Mouse (Mus musculus) left cerebral cortex, postnatal 25 days (tissue): ENCODE results near the gene Nupr1. TPM values are rescaled to one million over a fixed set of nuclear protein-coding genes. Genes with fewer than 3 reads are reported as not detected.
"Not testable (repeated sequence)": the region's sequence is repeated elsewhere in the genome, so short reads cannot be mapped to it uniquely, and the experiment has no call there.

Source experiments
- DNase-seq, 2 experiments: peaks; one replicate each; pipeline ENCODE4 v3.0.0; 2022; ENCODE audit warnings: low spot score in 2 of 2, mixed read lengths in 1 of 2
- intact Hi-C: fragments of 180-260 bp; cut with DNase I; formaldehyde crosslinking; loops from one replicate; pipeline ENCODE4 v1.15.1; 2025
- total RNA-seq, 2 experiments: library from RNA; stranded (reverse); gene quantifications; 2 replicates each; pipeline ENCODE4 v1.2.3; 2021

The Nupr1 gene
- total RNA-seq, 2 experiments from 2014 or later: 15.7 to 22.1 TPM

DNA sequence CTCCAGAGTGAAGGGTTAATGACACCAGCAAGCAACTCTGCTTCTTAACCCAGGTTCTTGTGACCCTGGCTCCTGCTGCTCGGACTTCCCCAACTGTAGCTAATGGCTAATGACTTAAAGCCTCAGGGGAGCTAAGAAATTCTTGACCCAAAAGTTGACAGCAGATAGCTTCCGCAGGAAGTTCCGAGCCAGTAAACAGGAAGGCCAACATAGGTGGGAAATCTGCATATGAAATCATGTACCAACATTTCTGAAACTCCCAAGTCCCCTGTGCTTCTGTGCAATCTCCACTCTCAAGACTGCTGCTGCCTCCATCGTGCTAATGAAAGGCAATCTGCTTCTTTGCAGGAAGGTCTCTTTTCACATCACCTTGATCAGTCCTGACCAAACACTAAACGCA is 15.0 kb upstream of the Nupr1 start:
- no peak for DNase-seq
- intact Hi-C loops: loop anchor here (2.0 to 5.0 kb wide), 2 partner anchors 47 to 112 kb away; partner anchors contain the start of gene Mapk3

DNA sequence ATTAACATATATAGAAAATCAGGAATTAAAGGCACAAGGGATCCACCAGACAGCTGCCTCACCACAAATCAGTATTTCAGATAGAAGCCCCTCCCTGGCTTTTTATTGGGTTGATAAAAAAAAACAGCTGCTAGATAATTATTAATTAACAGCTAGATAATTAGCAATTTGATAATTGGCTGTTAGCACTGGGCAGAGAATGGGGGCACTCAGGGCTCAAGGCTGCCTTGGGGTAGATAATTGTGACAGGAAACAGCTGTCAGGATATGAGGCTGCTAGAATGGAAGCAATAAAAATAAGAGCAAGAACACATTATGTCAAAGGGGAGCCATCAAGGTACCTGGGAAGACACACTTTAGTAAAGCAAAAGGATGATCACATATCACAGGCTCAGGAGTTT is 14.3 kb upstream of the Nupr1 start:
- intact Hi-C loops: loop anchor here (2.0 to 5.0 kb wide), 2 partner anchors 48 to 112 kb away; partner anchors contain the start of gene Mapk3
- no peak for DNase-seq

GRCm38 (mm10) chr7:126644345-126644744 is 13.7 kb upstream of the Nupr1 start:
- no peak for DNase-seq
- intact Hi-C loops: loop anchor here (2.0 kb wide), 1 partner anchor 48 kb away; no protein-coding TSS in a partner anchor

GRCm38 (mm10) chr7:126643244-126643617 is 12.6 kb upstream of the Nupr1 start:
- peak; percentile 20 to 41 for DNase-seq
- intact Hi-C loops: not testable (repeated sequence)

- intact Hi-C loops: no loop called here
- no peak for DNase-seq
Observed at GRCm38 (mm10) chr7:126642545-126643243, 12.0 kb upstream of the Nupr1 start.

GRCm38 (mm10) chr7:126636733-126637520 is 6.3 kb upstream of the Nupr1 start:
- intact Hi-C loops: loop anchor here (2.0 kb wide), 1 partner anchor 48 kb away; no protein-coding TSS in a partner anchor
- peak; percentile 46 to 59 for DNase-seq

DNA sequence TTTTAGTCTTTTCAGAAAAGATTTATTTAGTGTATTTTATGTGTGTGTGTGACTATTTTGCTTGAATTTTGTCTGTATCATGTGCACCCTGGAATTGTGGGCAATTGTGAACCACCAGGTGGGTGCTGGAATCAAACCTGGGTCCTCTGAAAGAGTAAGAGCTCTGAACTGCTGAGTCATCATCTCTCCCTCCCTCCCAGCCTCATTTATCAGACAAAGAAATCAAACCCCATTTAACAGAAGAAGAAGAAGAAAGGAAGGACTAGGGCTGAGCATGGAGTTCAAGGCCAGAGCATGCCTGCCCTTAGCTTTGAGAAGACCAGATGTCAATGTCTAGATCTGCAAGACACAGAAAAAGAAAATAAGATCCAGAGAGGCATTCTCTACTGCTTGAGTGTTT is 4.7 kb upstream of the Nupr1 start:
- intact Hi-C loops: no loop called here
- DNase-seq: no peak

DNA sequence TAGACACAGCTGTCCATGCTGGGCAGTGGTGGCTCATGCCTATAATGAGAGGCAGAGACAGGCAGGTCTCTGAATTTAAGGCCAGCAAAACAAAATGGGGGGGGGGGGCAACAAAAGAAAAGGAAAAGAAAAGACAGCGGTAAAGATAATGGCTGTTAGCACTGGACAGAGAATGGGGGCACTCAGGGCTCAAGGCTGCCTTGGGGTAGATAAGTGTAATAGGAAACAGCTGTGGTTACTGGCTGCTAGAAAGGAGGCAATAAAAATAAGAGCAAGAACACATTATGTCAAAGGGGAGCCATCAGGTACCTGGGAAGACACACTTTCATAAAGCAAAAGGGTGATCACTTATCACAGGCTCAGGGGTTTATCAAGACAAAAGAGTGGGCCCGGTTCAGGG is 1.8 kb upstream of the Nupr1 start:
- intact Hi-C loops: no loop called here
- no peak for DNase-seq

GRCm38 (mm10) chr7:126629915-126630314 is 746 bp downstream of the Nupr1 start:
- no peak for DNase-seq
- intact Hi-C loops: no loop called here

- intact Hi-C loops: no loop called here
- no peak for DNase-seq
Observed at GRCm38 (mm10) chr7:126628111-126628510, 2.5 kb downstream of the Nupr1 start.

DNA sequence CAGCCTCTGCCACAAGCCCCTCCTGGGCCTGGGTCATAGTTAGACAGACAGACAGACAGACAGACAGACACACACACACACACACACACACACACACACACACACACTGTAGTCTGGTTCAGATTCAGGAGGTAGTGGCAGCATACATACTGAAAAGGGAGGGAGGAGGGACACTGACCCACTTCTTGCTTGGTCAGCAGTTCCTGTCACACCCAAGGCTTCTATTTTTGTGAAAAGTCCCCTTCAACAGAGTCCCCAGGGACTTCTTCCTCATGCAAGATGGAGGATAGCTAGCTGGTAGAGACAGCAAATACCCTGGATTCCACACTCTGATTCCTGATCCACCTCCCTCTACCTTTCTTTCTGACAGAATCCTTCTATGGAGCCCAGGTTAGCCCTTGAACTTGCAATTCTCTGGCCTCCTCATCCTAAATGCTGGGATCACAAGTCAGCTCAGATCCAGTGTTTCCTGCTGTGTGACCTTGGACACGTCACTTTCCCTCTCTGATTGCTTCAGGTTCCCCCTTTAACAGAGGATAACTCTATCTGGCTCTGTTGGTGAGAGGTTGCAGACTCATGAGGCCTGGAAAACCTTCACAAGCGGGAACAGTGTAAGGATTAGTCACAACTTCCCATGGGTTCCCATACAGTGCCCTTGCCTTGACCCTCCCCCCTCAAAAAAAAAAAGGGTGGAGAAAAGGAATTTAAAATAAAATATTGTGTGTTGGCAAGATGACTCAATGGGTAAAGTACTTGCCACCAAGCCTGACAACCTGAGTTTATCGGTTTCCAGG is 4.7 kb downstream of the Nupr1 start:
- intact Hi-C loops: no loop called here

DNA sequence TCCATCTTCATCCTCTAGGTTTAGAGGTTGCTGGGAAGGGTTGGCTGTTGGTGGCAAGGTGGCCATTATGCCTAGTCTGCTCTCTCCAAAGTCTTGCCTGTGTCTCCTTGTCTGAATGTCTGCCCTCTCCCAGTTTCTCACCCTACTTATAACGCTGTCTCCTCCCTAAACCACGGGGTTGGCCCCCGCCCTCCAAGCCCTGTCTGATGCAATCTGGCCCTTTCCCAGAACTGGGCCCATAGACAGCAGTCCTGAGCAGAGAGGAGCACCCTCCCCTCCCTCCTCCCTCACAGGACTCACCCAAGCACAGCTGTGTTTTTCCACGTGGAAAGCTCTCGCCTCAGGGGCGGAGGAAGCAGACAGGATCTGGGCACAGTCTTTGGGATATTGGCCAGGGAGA is 5.3 kb downstream of the Nupr1 start:
- DNase-seq: peak; percentile 34 to 52

More for the DNA sequence above, 4.7 kb downstream of the Nupr1 start:
- no peak for DNase-seq

DNA sequence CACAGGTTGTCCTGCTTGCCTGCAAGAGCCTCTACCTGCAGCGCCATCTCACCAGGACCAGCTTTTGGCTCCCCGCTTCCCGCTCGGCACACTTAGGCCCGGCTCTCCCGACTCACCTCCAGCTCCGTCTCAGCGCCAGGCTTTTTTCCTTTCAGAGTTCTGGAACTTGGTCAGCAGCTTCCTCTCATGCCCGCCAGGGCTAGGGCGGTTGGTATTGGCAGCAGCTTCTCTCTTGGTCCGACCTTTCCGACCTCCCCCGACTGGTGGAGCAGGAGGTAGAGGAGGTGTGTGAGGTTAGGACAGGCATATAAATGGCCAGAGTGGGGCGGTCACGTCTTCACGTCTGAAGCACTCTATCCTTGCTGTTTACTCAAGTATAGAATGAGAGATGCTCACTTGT is 5.9 kb downstream of the Nupr1 start:
- intact Hi-C loops: no loop called here
- no peak for DNase-seq

More for the DNA sequence above, 5.3 kb downstream of the Nupr1 start:
- intact Hi-C loops: no loop called here

GRCm38 (mm10) chr7:126623381-126623780 is 7.3 kb downstream of the Nupr1 start:
- no peak for DNase-seq
- intact Hi-C loops: no loop called here

- intact Hi-C loops: no loop called here
- DNase-seq: no peak
Observed at GRCm38 (mm10) chr7:126621452-126622359, 9.0 kb downstream of the Nupr1 start.

DNA sequence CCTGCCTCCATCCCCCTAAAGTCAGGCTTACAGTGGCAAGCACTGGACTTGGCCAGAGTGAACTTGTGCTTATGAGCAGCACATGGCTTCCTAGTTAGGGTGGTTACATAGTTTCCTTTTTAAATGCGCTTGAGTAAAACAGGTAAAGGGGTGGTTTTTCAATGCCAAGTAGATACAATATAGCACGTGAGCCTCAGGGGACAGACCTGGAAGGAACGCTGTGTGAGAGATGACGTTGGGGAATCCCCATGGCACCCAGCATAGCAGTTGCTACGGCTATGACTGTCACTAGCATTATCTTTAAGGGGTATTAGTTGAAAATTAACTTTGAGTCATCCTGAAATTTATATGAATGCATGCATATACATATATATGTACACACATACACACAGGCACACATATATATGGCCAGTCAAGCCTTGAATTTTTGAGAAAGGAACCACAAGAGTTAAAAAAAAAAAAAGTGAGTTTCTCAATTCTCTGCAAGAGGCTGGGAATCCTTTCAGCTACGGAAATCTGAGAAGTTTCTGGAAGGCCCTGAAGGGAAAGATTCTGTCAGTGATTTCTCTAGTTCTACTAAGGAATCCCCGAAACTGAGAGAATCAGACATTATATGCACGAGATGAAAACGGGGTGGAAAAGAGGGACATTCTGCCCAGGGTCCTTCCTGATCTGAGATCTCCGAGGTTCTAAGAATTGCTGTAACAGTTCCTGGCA is 10.9 kb downstream of the Nupr1 start:
- intact Hi-C loops: no loop called here
- DNase-seq: no peak

DNA sequence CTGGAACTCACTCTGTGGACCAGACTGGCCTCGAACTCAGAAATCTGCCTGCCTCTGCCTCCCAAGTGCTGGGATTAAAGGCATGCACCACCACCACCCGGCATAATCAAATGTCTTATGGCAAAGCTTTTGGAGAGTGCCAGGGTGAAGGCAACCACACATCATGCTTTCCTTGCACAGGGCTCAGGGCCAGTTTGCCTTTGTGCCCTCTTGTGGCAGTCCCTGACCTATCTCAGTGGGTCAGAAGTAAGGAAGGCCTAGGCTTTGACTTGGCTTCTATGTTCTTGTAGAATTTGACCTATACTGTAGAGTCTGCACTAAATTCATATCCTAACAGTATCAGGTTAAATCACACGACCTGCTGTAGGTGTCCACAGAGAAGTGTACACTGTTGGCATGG is 14.0 kb downstream of the Nupr1 start:
- no peak for DNase-seq
- intact Hi-C loops: no loop called here

DNA sequence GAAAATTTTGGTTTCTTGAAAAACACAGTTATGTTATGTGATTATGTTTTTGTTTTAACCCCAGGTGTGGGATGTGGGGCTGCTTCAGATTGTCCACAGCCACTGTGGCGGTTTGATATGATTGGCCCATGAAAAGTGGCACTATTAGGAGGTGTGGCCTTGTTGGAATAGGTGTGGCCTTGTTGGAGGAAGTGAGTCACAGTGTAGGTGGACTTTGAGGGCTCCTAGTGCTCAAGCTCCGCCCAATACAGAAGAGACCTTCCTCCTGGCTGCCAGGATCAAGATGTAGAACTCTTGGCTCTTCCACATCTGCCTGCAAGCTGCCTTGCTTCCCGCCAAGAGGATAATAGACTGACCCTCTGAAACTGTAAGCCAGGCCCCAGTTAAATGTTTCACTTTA is 17.9 kb downstream of the Nupr1 start:
- DNase-seq: no peak
- intact Hi-C loops: no loop called here
